Mouse (Mus musculus) splenic B cell, adult 2 months (primary cell): Measurements from ENCODE around the gene Pdgfb.

ENCODE experiments used
- DNase-seq: peaks from one replicate; pipeline ENCODE4 v3.0.0-alpha.2; 2011; ENCODE audit warnings: low read depth, low spot score
- H3K27me3 ChIP-seq: 2 replicates; pipeline ENCODE4 v1.6.1; 2012; ENCODE audit warnings: mild to moderate bottlenecking, low read length, moderate library complexity, mixed read lengths; ENCODE audit not compliant: control insufficient read depth, poor library complexity, insufficient read depth, severe bottlenecking
- H3K36me3 ChIP-seq: 2 replicates; pipeline ENCODE4 v1.6.1; 2012; ENCODE audit warnings: mild to moderate bottlenecking, low read length, moderate library complexity, mixed read lengths; ENCODE audit not compliant: control insufficient read depth, poor library complexity, insufficient read depth, severe bottlenecking

Gene Pdgfb

GRCm38 (mm10) chr15:80014321-80015210 is at the start of gene Pdgfb:
Pdgfb (minus strand) TSS chr15:80014977.
- DNase-seq, result no peak
- no peaks in the 10 kb centered on the region; the same call in 1 of the 2 replicates for H3K27me3 ChIP-seq
- no peaks in the 10 kb centered on the region for H3K36me3 ChIP-seq

DNA sequence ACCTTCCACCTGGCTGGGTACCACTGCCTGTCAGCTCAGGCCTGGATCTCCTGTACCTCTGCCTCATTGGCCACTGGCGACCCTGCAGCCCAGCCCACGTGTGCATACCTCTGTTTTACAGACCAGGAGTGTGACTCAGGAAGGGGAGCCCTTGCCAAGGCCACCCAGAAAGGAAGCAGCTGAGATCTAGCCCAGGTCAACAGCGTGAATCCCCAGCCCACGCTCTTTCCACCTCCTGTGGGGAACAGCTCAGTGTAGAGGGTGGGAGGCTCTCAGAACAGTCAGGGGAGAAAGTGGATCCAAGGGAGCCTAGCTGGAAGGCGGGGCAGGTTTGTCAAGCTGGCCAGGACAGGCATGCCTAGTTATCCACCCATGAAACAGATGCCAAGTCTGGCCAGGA is 48.0 kb upstream of the Pdgfb start:
- no peak for DNase-seq
- Histone ChIP-seq H3K27me3 (no peaks in the 10 kb centered on the region; the same call in 1 of the 2 replicates), H3K36me3 (no peaks in the 10 kb centered on the region)

- no peak for DNase-seq
- Histone ChIP-seq H3K27me3 (no peaks in the 10 kb centered on the region; the same call in 1 of the 2 replicates), H3K36me3 (no peaks in the 10 kb centered on the region)
These were observed 47.6 kb upstream of the Pdgfb start for GRCm38 (mm10) chr15:80062339-80062738.

DNA sequence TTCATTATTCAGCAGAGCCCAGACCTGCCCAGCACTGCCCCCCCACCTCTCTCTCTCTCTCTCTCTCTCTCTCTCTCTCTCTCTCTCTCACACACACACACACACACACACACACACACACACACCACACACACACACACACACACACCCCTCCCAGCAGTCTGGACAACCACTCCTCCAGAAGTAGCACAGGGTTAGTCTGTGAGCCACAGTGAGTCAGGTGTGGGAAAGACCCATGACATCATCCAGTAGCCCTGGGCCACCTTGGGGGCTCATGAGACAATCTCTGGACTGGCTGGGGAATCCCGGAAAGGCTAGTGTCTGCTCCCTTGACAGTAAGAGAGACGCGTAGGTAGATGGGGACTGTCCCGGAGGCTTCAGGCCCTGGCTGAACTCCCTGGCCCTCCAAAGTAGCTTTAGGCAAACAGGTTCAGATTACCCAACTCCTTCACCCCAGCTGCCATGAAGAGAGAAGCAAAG is 46.3 kb upstream of the Pdgfb start:
- DNase-seq, result no peak
- H3K27me3 ChIP-seq, result no peaks in the 10 kb centered on the region; the same call in 1 of the 2 replicates
- H3K36me3 ChIP-seq, result no peaks in the 10 kb centered on the region

- no peaks in the 10 kb centered on the region for H3K36me3 ChIP-seq
- no peaks in the 10 kb centered on the region; the same call in 1 of the 2 replicates for H3K27me3 ChIP-seq
- DNase-seq, result no peak
These were observed 45.7 kb upstream of the Pdgfb start for GRCm38 (mm10) chr15:80060356-80061070.

DNA sequence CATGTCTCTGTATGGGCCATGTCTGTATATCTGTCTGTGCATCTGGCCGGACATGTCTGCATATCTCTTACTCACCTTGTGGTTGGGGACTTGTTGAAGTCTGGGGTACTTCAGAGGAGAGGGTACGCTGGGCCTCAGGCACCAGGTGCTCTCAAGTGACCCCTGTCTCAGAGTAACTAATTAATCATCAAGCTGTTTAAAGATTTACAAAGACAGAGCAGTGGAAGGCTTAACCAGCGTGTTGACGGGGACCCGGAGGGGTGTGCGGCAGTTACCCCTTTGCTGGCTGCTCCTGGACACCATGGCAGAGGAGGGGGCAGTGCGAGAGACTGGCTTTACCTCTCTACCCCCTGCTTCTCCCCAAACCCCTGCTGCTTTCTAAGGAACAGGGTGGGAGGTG is 44.8 kb upstream of the Pdgfb start:
- Histone ChIP-seq H3K36me3 (no peaks in the 10 kb centered on the region), H3K27me3 (no peaks in the 10 kb centered on the region)
- DNase-seq, result no peak

DNA sequence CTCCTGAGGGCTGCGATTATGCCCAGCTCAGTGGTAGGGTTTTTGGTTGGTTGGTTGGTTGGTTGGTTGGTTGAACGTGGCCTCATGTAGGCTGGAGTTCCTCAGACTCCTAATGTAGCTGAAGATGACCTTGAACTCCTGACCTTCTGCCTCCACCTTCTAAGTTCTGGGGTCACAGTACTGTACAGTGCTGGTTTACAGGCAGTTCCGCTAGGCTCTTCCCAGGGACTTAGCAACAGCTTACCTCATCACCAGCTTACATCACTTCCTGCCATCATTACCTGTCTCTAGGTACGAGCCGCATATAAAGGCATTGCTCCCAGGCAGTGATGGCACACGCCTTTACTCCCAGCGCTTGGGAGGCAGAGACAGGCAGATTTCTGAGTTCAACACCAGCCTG is 43.4 kb upstream of the Pdgfb start:
- Histone ChIP-seq H3K27me3 (no peaks in the 10 kb centered on the region), H3K36me3 (no peaks in the 10 kb centered on the region)
- DNase-seq, result no peak

DNA sequence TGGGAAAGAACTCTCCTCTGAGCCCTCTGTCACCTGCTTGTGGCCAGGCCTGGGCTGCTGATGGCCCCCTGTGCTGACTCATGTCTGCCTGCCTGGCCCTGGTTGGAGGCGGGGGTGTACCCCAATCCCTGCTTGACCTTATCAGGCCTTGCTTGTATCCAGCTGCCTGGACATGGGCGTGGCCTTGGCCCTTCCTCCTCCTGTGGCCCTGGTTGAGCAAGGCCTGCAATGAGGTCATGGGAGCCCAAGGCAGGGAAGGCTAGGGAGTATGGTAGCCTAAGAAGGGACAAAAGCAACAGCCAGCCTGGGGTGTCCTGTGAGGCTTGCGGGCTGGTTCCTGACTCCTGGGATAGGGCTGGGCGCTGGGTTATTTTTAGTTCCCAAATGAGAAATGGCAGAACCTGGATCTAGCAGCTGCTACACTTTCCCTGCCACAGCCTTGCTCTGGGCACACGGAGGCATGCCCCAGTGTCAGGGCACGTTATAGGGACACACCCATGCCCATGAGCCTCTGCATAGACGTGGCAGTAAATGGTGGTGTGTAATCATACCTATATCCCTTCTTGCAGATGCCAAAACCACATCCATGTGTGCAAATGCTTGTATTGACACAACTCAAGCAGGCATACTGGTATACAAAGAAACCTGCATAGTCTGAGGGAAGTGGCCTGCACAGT is 39.4 kb upstream of the Pdgfb start:
- H3K36me3 ChIP-seq, result no peaks in the 10 kb centered on the region
- DNase-seq, result no peak
- H3K27me3 ChIP-seq, result no peaks in the 10 kb centered on the region

GRCm38 (mm10) chr15:80053381-80054033 is 38.7 kb upstream of the Pdgfb start:
- Histone ChIP-seq H3K36me3 (no peaks in the 10 kb centered on the region), H3K27me3 (no peaks in the 10 kb centered on the region)
- no peak for DNase-seq

DNA sequence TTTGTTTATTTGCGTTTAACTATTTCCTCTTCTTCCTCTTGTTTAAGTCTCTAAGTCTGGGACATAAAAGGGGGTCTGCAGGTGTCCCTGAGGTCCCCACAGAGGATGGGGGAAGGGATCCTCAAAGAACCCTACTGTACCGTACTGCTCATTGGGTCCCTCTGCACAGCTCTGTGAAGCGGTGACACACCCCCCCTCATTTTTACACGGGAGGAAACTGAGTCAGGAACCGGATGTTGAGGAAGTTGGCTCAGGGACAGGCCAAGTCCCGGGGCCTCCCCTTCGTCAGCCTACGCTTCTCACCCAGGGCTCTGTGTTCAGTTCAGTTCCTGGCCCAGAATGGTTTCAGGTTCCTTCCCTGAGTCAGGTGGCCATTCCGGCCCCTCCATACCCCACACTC is 37.0 kb upstream of the Pdgfb start:
- no peaks in the 10 kb centered on the region for H3K36me3 ChIP-seq
- DNase-seq, result no peak
- no peaks in the 10 kb centered on the region for H3K27me3 ChIP-seq

GRCm38 (mm10) chr15:80051092-80051761 is 36.5 kb upstream of the Pdgfb start:
- H3K27me3 ChIP-seq, result no peaks in the 10 kb centered on the region
- DNase-seq, result no peak
- H3K36me3 ChIP-seq, result no peaks in the 10 kb centered on the region

- DNase-seq, result no peak
- H3K27me3 ChIP-seq, result no peaks in the 10 kb centered on the region
- no peaks in the 10 kb centered on the region for H3K36me3 ChIP-seq
These were observed 35.3 kb upstream of the Pdgfb start for GRCm38 (mm10) chr15:80050093-80050492.

- DNase-seq, result no peak
- Histone ChIP-seq H3K27me3 (no peaks in the 10 kb centered on the region), H3K36me3 (no peaks in the 10 kb centered on the region)
These were observed 33.2 kb upstream of the Pdgfb start for GRCm38 (mm10) chr15:80047973-80048372.

DNA sequence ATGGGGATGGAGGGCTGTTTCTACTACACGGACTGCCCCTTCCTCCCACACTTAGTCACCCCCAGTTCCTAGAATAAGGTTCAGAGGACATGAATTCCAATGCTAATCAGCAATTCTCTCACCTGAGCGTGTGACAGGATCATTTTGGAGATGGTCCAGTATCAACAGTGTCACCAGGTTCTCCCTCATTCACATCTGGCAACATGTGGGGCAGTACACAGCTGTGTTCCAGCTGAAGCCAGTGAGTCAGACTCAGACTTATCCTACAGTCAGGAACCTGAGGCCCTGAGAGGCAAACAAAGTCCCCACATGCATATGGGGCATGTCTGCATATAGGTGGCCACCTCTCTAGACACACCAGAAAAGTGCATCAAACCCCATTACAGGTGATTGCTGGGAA is 32.5 kb upstream of the Pdgfb start:
- no peak for DNase-seq
- no peaks in the 10 kb centered on the region for H3K36me3 ChIP-seq
- H3K27me3 ChIP-seq, result no peaks in the 10 kb centered on the region
